Mouse (Mus musculus): Measurements from ENCODE around the gene Slc17a1. TPM values are rescaled to one million over a fixed set of nuclear protein-coding genes. Genes with fewer than 3 reads are reported as not detected.

The Slc17a1 gene
- not detected in 4 replicates for total RNA-seq (2023)

GRCm38 (mm10) chr13:23867405-23867804 is at the start of gene Slc17a1:
Gene Slc17a1, plus strand, starts transcription at chr13:23867750.

GRCm38 (mm10) chr13:23839308-23839707 is 28.2 kb upstream of the Slc17a1 start, which contains the start of gene Slc17a3:
Gene Slc17a3, plus strand, starts transcription at chr13:23839434.

GRCm38 (mm10) chr13:23914376-23915167 is 47.0 kb downstream of the Slc17a1 start, which contains the start of gene Slc17a4:
Gene Slc17a4, minus strand, starts transcription at chr13:23915009.

GRCm38 (mm10) chr13:23933421-23934210 is 66.1 kb downstream of the Slc17a1 start, which contains the start of gene Hist1h2ba:
Gene Hist1h2ba, minus strand, starts transcription at chr13:23934156.

GRCm38 (mm10) chr13:23934211-23934520 is 66.6 kb downstream of the Slc17a1 start, which contains the start of gene Hist1h2aa:
Gene Hist1h2aa, plus strand, starts transcription at chr13:23934462.

Other genes starting within 250 kb of the Slc17a1 start
- 31.4 to 39.8 TPM (median 37.8 TPM) in 4 replicates for gene Hist1h2be, start 246.6 kb upstream of the Slc17a1 start, total RNA-seq (2023)
- gene Hist1h1e, start 245.2 kb upstream of the Slc17a1 start, total RNA-seq (2023): 317 to 365 TPM (median 333 TPM) in 4 replicates
- 9.3 to 10.9 TPM (median 9.8 TPM) in 4 replicates for gene Hist1h2ac, start 183.8 kb upstream of the Slc17a1 start, total RNA-seq (2023)
- gene Hist1h2bc, start 183.6 kb upstream of the Slc17a1 start, total RNA-seq (2023): 16.6 to 23.0 TPM (median 18.7 TPM) in 4 replicates
- 0.67 to 1.3 TPM in 2 of 4 replicates, not detected in the others for gene Hist1h1t, start 171.9 kb upstream of the Slc17a1 start, total RNA-seq (2023)
- gene Hist1h4c, start 169.3 kb upstream of the Slc17a1 start, total RNA-seq (2023): 174 to 205 TPM (median 189 TPM) in 4 replicates
- 0.48 to 1.5 TPM (median 1.1 TPM) in 4 replicates for gene Hfe, start 156.9 kb upstream of the Slc17a1 start, total RNA-seq (2023)
- gene Hist1h1c, start 128.9 kb upstream of the Slc17a1 start, total RNA-seq (2023): 857 to 1,008 TPM (median 880 TPM) in 4 replicates
- gene Hist1h3c, start 122.1 kb upstream of the Slc17a1 start, total RNA-seq (2023): 9.0 to 14.7 TPM (median 11.7 TPM) in 4 replicates
- gene Hist1h2bb, start 121.0 kb upstream of the Slc17a1 start, total RNA-seq (2023): 65.5 to 82.0 TPM (median 72.9 TPM) in 4 replicates
- 38.9 to 112 TPM (median 74.0 TPM) in 4 replicates for gene Hist1h2ab, start 116.6 kb upstream of the Slc17a1 start, total RNA-seq (2023)
- gene Hist1h3b, start 115.5 kb upstream of the Slc17a1 start, total RNA-seq (2023): 29.5 to 64.1 TPM (median 35.4 TPM) in 4 replicates
- 81.8 to 123 TPM (median 110 TPM) in 4 replicates for gene Hist1h4b, start 110.7 kb upstream of the Slc17a1 start, total RNA-seq (2023)
- gene Hist1h4a, start 106.5 kb upstream of the Slc17a1 start, total RNA-seq (2023): 189 to 269 TPM (median 202 TPM) in 4 replicates
- gene Hist1h3a, start 105.4 kb upstream of the Slc17a1 start, total RNA-seq (2023): 385 to 444 TPM (median 390 TPM) in 4 replicates
- 35.5 to 38.6 TPM (median 37.0 TPM) in 4 replicates for gene Hist1h1a, start 104.1 kb upstream of the Slc17a1 start, total RNA-seq (2023)
- not detected in 4 replicates for gene Trim38, start 97.8 kb upstream of the Slc17a1 start, total RNA-seq (2023)
- not detected in 4 replicates for gene Slc17a2, start 60.8 kb upstream of the Slc17a1 start, total RNA-seq (2023)
- gene Slc17a3, start 28.3 kb upstream of the Slc17a1 start, total RNA-seq (2023): not detected in 4 replicates
- gene Slc17a4, start 47.3 kb downstream of the Slc17a1 start, total RNA-seq (2023): not detected in 4 replicates
- not detected in 4 replicates for gene Hist1h2ba, start 66.4 kb downstream of the Slc17a1 start, total RNA-seq (2023)
- not detected in 4 replicates for gene Hist1h2aa, start 66.7 kb downstream of the Slc17a1 start, total RNA-seq (2023)
- gene Scgn, start 123.5 kb downstream of the Slc17a1 start, total RNA-seq (2023): not detected in 4 replicates

Measured in B cell, adult 62 days (primary cell).